Mouse (Mus musculus): ENCODE measurements around the gene G6pc3. TPM values are rescaled to one million over a fixed set of nuclear protein-coding genes. Genes with fewer than 3 reads are reported as not detected.
"Not testable (repeated sequence)": the region's sequence is repeated elsewhere in the genome, so short reads cannot be mapped to it uniquely, and the experiment has no call there.

G6pc3 gene
- total RNA-seq (2021): 100 to 1,000 TPM; 121 to 128 TPM
- long read RNA-seq, experiment 1, transcript G6pc3-202 (6 exons, 1,573 nt): major isoform, 51 of 54 reads
- long read RNA-seq, experiment 1, partial matches to known transcripts: 0 of 54 reads
- long read RNA-seq, experiment 1, other reads (novel, unspliced or antisense): 3 of 54 reads
- long read RNA-seq, experiment 2, transcript G6pc3-202 (6 exons, 1,573 nt): major isoform, 50 of 68 reads
- long read RNA-seq, experiment 2, partial matches to known transcripts: 2 of 68 reads
- long read RNA-seq, experiment 2, other reads (novel, unspliced or antisense): 13 of 68 reads

DNA sequence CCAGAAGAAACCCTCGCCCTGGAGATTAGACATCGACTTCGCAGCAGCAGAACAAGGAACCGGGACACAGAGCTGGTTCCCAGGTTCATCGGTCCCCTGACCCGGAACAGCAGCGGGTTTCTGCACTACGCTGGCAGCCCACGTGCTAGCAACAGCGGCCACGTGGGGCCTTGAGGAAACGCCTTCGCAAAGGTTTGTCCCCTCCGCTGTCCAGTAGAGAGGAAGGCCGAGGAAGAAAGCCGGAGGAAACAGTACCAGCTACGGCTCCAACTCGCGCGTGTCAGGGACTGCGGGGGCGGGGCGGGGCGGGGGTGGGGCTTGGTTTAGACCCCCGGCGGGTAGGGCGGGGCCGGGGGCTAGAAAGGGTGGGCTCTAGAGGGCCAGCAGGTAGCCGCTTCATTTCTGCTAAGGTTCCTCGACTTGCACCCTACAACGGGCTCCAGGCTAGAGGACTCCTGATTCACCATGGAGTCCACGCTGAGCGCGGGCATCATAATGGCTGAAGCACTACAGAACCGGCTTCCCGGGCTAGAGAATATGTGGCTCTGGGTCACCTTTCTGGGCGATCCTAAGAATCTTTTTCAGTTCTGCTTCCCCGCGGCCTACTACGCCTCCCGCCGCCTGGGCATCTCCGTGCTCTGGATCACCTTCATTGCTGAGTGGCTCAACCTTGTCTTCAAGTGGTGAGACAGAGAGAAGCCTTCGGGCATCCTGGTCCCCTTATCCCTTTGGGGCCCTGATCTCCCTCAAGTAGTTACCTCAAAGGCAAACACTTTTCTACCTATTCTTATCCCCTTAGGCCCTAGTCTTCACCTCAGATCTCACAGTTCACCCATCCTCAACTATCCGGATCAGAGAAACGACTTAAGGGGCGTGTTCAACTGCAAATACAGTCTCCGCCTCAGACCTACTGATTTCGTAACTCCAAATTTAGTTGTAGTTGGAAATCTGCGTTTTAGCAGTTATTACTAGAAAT is at the start of gene G6pc3:
Gene G6pc3 (plus strand): TSS at position 160 of the 976 bp plus-strand sequence.
- peak; percentile 87 to 91 for DNase-seq (ENCODE audit: low spot score in 2 of 2)

GRCm38 (mm10) chr11:102140508-102140907 is 48.9 kb upstream of the G6pc3 start:
- peak; percentile 60 to 68 for DNase-seq (ENCODE audit: low spot score in 2 of 2)

- DNase-seq (ENCODE audit: low spot score in 2 of 2): no peak
Measured at GRCm38 (mm10) chr11:102142355-102142754, 47.1 kb upstream of the G6pc3 start.

DNA sequence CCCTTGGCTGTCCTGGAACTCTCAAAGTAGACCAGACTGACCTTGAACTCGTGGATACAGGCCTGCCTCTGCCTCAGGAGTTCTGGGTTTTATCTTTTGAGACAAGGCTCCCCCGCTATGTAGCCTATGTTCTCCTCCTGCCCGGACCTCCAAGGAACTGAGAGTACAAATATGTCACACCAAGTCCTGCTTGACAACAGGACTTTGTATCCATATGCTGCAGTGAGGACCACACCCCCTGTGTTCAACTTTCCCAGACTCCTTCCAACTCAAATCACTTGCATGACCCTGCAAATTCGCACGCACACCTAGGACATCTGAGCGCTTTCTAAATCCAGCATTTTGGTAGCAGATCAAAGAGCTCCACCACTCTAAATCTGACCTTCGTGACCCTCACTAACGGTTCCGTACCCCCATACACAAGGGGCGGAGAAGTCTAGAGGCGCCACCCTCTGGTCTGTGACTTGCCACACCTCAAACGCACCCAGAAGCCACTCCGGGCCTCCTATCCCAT is 44.4 kb upstream of the G6pc3 start:
- no peak for DNase-seq (ENCODE audit: low spot score in 2 of 2)

- DNase-seq (ENCODE audit: low spot score in 2 of 2): no peak
Measured at GRCm38 (mm10) chr11:102145471-102146001, 43.9 kb upstream of the G6pc3 start, which contains the start of gene Nags. Gene Nags, plus strand, starts transcription at chr11:102145513.

GRCm38 (mm10) chr11:102146005-102146404 is 43.4 kb upstream of the G6pc3 start:
- DNase-seq (ENCODE audit: low spot score in 2 of 2): no peak

DNA sequence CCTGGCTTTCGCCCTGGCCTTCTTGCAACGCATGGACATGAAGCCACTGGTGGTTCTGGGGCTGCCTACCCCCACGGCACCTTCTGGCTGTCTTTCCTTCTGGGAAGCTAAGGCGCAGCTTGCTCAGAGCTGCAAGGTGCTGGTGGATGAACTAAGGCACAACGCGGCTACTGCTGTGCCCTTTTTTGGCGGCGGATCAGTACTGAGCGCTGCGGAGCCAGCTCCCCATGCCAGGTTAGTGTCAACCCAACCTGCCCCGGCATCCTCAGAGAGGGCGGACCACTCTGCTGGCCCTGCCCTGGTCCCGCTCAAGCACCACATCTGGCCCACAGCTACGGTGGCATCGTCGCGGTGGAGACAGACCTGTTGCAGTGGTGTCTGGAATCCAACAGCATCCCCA is 42.9 kb upstream of the G6pc3 start:
- DNase-seq (ENCODE audit: low spot score in 2 of 2): no peak

- no peak for DNase-seq (ENCODE audit: low spot score in 2 of 2)
Measured at GRCm38 (mm10) chr11:102147213-102147989, 42.0 kb upstream of the G6pc3 start.

DNA sequence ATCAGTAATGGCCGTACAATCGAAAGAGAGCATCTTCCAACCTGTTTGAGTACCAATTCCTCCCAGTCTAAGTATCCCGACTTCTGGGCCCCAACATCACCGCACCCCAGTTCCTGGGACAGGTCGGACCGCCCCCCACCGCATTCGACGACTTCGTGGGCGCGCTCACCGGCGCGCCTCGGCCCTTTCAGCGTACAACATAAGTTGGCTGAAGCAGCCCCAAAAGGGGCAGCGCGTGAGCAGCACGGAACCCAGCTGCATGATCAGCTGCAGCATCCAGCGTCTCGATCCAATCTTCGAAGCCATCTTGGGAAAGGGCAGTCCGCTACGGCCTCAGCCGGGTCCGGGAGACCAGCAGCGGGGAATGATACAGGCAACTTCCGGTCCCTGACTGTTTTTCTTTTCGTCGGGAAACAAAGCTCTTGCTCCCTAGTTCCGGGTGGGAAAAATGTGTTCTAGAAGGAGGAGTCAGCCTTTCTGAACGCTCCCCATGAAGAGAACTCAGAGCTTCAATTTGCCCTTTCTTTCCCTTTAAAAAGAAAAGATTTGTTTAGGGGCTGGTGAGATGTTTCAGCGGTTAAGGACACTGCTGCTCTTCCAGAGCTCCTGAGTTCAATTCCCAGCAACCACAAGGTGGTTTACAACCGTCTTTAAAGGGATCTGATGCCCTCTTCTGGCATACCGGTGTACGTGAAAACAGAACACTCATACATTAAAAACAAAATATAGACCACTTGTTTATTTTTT is 33.2 kb upstream of the G6pc3 start, which contains the start of gene Tmem101:
Gene Tmem101 (minus strand): TSS at position 366 of the 747 bp plus-strand sequence.
- DNase-seq (ENCODE audit: low spot score in 2 of 2): peak; percentile 82 to 84

DNA sequence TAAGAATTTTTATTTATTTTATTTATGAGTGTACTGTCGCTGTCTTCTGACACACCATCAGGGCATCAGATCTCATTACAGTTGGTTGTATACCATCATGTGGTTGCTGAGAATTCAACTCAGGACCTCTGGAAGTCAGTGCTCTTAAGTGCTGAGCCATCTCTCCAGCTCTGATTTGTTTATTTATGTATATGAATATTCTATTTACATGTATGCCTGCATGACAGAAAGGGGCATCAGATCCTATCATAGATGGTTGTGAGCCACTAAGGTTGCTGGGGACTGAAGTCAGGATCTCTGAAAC is 32.7 kb upstream of the G6pc3 start:
- no peak for DNase-seq (ENCODE audit: low spot score in 2 of 2)

GRCm38 (mm10) chr11:102158024-102158423 is 31.4 kb upstream of the G6pc3 start:
- DNase-seq (ENCODE audit: low spot score in 2 of 2): not testable (repeated sequence)

GRCm38 (mm10) chr11:102159781-102160180 is 29.6 kb upstream of the G6pc3 start:
- no peak for DNase-seq (ENCODE audit: low spot score in 2 of 2)

DNA sequence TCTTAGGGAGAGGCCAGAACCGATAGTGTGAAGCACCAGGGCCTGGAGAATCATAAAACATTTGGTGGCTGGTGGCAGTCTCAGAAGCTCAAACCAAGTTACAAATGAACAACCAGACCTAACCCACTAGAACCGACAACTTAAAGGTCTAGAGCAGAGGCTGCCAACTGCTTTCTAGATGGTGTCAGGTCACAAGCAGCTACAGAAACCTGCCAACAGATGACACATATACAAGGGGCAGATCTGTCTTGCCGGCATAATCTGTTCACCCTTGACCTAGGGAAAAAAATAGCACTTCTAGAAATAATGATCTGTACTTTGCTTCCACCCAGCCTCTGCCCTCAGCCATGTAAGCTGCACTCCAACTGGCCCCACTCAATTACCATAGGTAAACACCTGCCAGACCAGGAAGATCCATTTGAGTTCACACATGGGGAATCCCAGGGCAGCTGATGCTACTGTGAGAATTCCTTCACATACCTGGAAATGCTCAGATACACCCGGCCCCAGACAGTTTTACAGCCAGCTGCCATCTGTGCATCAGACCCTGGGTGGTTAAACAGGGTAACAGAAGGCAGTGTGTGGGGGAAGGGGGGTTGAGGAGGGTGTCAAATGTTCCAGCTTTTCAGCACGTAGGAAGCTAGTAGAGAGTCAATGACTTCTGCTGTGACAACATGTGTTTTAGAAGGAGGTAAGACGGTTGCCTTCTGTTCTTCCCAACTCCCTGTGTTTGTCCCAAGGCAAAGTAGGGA is 23.3 kb upstream of the G6pc3 start:
- DNase-seq (ENCODE audit: low spot score in 2 of 2): no peak

GRCm38 (mm10) chr11:102167539-102167938 is 21.9 kb upstream of the G6pc3 start:
- DNase-seq (ENCODE audit: low spot score in 2 of 2): no peak

DNA sequence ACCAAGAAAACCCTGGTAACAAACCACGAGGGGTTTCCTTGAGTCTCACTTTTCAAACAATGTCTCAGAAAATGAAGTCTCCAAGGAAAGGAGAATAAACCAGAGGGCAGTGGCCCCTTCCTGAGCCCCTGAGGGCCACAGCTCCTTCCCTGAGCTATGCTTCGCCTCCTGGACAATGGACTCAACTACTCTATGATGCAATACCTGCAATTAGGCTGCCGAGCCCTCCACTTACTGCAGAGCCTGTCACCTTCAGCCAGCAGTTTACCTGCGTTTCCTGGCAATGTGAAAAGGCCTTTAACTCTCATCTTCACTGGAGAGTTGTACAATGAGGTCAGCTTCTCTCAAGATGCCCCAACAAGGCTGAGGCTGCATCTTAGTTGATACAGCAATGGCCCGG is 20.7 kb upstream of the G6pc3 start:
- DNase-seq (ENCODE audit: low spot score in 2 of 2): no peak

GRCm38 (mm10) chr11:102179836-102180235 is 9.6 kb upstream of the G6pc3 start:
- no peak for DNase-seq (ENCODE audit: low spot score in 2 of 2)

DNA sequence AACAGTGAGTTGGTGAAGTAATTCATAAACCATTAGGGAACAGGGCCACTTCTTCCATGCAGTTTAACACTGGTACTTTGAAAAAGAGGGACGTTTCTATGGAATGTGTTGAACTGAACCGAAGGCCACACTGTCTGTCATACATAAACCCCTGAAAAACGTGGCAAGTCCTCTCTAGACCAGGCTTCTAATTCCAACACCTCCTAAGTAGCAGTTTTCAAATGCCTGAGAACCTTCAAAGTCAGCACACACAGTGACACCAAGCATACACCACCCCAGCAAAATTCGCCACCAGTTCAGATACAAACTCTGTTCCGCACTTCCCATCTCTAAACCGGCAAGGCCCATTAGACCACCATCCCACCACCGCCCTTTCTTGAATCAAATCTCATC is 5.2 kb upstream of the G6pc3 start:
- no peak for DNase-seq (ENCODE audit: low spot score in 2 of 2)

GRCm38 (mm10) chr11:102184646-102185495 is 4.5 kb upstream of the G6pc3 start, which contains the start of gene Lsm12:
Gene Lsm12, minus strand, starts transcription at chr11:102185296.
- DNase-seq (ENCODE audit: low spot score in 2 of 2): peak; percentile 99
